Mouse (Mus musculus) cortical plate, adult 2 months (tissue): ENCODE results near the gene Ccdc162.

ENCODE experiments used
- CTCF ChIP-seq: fragments of 200-500 bp; IDR thresholded peaks from 2 replicates; pipeline ENCODE4 v1.5.1; 2011; ENCODE audit warnings: mild to moderate bottlenecking, control low read depth, low read length; ENCODE audit not compliant: insufficient read depth; ENCODE audit errors: extremely low read depth
- POLR2A ChIP-seq: fragments of 200-500 bp; IDR thresholded peaks from 2 replicates; pipeline ENCODE4 v1.6.1; 2011; ENCODE audit warnings: mild to moderate bottlenecking, low read length, control low read depth; ENCODE audit not compliant: insufficient read depth; ENCODE audit errors: extremely low read depth

- TF ChIP-seq CTCF (no peak), POLR2A (peak; percentile 92)
Observed at GRCm38 (mm10) chr10:41518981-41519618, 197.3 kb downstream of the Ccdc162 start, which contains the start of gene Cd164.
